Mouse (Mus musculus) bone marrow macrophage, adult 2 months (primary cell): ENCODE data around the gene Senp3.

Experiments used
- CTCF ChIP-seq: IDR thresholded peaks from 2 replicates; pipeline ENCODE4 v1.5.1; 2012; ENCODE audit warnings: low read depth, mild to moderate bottlenecking, low read length, moderate library complexity
- POLR2A ChIP-seq: IDR thresholded peaks from 2 replicates; pipeline ENCODE4 v1.6.1; 2012; ENCODE audit warnings: mild to moderate bottlenecking, low read depth, low read length, borderline replicate concordance

GRCm38 (mm10) chr11:69632284-69633089 lies 49.4 kb downstream of the Senp3 start, which contains the start of gene Fxr2:
- TF ChIP-seq CTCF (no peak), POLR2A (no peak)
